Mouse (Mus musculus) R1 (cell line): Measurements from ENCODE around the gene Mgmt.

Experiments used
- DNase-seq: peaks from one replicate; pipeline ENCODE4 v3.0.0-alpha.2; 2018; ENCODE audit warnings: low read depth, low spot score

Gene Mgmt

DNA sequence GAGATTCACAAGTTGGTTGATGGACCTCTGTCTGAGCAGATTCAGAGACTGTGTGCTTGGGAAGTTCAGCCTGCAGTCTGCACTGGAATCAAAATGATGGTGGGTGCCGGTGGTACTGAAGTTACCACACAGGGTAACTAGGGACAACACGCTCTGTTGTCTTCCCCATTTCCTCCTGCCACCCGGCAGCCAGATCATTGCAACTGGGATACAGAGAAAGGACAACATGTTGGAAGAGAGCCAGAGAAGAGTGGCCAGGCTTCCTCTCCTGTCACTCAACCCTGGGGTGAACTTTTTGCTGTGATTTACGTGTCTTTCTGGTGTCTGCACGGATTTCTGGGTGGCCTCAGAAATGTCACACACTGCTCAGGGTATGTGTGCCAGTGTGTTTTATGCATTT is 107.4 kb downstream of the Mgmt start:
- no peak for DNase-seq

DNA sequence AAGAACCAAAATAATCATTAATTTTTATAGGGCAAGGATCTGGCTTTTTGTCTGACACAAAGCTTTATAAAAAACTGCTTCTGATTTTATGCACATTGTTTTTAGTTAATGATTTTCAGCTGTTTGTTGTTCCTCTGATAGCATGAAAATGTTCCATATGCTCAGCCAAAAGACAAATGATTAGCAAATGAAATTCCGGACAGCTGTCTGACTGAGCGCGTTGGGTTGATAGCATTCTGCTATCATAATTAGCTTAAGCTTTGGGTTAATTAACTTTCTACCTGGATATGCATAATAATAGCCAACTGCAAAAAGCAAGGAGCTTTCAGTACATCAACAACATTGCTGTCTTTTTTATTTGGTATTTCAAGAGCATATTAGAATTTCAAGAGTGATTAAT is 108.0 kb downstream of the Mgmt start:
- no peak for DNase-seq

DNA sequence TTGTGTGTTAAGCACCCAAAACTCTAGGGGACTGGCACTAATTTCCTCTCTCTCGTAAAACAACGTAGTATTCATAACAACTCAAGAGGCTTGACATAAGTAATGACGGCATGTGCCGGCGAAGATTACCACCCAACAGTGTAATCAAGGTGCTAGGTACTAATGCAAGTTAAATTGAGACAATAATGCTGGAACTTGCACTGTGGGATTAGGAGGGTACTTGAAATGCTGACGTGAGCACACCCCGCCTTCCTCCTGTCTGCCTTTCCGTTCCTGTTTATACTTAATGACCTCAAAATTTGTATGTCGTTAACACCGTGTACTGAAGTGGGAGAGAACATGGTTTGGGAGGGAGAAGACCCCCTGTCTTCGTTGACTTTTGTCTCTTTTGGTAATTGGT is 110.9 kb downstream of the Mgmt start:
- DNase-seq: no peak

DNA sequence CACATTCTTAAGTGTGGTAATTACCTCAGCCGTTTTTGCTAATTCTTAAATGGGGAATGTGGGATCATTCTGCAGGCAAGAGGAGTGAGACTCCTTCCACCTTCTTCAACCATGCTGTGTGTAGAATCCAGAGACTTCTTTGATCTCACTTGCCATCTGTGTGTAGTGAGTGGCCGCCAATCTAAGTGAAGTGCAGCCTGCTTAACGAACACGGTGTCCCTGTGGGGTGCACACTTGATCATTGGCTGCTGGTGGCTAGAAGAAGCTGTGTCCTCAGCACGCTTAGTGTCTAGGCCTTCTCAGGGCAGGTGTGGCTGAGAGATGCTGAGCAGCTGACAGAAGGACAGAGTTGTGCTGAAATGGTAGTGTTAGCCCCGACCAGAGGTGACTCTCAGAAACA is 113.9 kb downstream of the Mgmt start:
- no peak for DNase-seq

DNA sequence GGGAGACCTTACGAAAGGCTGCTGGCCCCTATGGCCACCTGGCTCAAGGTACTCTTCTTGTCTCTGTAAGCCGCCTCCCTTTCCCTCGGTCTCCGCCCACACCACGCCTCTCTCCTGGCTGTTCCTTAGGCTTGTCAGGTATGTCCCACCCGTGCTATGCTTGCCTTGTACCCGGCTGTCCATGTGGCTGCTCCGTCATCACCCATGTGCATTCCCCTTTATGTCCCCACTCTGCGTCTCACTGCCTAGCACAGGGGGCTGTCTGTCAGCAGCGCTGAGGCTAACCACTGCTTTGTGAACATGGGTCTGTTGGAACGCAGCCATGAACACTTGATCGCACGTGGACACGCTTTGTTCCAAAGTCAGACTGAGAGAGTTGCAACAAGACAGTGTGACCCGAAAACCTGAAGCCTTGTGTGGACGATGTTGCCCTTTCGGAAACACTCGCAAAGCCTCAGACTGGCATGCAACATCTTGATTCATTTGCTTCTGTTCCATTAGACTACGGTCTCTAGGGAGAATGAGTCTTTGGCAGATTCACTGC is 115.4 kb downstream of the Mgmt start:
- DNase-seq: peak; percentile 31

DNA sequence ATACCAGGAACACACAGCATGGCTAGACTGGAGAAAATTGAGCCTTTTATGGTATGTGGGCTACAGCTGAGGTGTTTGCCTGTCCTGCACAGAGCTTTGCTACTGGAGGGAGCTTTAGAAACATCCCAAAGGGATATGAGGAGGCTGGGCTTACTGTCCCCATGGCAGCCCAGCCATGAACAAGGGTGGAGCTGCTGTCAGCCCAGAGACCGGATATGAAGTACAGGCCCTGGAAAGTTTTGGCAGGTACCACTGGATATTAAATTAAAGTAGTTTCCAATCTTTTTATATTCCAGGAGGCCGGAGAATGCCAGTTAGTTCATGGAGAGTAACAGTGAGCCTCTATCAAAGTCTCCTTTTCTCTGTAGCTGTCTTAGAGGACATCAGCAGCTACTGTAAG is 116.0 kb downstream of the Mgmt start:
- DNase-seq: no peak

DNA sequence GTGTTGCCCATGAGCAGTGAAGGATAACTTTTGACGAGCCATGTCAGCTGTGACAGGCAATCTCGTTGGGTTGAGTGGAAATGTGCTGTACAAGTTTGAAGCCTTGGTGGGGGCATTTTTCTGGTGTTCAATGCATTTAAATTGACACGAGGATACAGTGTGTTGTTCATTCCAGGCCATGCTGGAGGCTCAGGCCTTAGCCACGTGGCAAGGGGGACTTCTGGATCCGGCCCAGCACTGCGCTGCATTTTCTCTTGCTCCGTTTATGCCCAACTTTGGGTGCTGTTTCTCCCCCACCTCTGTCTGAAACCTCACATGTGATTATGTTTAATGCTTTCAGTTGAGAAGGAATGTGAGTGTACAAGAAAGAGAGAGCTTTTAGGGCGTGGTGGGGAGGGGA is 118.3 kb downstream of the Mgmt start:
- no peak for DNase-seq

DNA sequence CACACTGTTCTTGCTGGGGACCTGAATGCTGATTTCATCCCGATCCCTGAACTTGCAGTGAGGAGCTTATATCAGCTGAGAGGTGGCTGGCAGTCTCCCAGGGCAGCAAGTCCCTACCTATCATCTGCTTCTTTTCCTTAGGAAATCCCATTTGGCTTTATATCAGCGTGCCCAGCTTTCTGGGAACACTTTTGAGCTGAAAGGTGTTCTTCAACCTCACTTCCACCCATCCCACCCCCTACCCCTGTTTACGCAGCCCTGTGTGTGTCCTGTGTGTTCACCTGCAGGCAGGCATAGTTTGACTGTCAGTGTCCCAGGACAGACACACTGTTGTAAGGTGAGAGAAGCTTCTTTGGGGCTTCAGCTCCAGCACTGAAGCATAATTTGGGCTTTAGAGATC is 119.0 kb downstream of the Mgmt start:
- DNase-seq: no peak

DNA sequence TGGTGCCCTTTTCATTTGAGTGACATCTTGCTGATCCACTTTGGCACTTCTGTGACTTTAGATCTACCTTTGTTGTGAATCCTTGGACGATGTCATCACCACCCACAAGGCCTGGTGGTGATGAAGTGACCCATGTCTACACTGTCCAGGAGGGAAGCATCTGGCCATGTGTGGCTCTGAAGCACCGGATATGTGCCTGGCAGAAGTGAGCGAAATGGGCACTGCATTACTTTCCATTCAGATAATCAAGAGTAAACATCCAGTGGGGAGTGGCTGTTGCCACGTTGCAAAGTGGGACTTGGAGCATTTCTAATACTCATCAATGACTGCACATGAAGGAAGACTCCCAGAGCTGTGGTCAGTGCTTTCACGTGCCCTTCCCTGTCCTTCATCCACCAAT is 124.2 kb downstream of the Mgmt start:
- no peak for DNase-seq

DNA sequence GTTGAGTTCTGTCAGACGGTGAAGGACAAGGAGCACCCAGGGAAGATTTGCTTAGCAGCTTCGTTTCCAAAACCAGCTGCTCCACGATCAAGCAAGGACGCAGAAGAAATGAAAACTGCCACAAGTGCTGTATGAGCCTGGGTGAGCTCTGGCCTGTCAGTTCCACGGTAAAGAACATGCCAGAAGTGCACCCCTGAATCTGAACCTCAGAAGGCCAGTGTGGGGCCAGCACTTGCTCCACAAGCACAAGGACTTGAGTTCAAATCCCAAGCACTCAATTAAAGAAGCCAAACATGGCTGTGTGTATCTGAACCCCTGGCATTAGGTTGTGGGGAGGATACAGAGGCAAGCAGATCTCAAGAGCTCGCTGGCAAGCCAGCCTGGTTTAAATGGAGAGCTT is 125.8 kb downstream of the Mgmt start:
- no peak for DNase-seq

DNA sequence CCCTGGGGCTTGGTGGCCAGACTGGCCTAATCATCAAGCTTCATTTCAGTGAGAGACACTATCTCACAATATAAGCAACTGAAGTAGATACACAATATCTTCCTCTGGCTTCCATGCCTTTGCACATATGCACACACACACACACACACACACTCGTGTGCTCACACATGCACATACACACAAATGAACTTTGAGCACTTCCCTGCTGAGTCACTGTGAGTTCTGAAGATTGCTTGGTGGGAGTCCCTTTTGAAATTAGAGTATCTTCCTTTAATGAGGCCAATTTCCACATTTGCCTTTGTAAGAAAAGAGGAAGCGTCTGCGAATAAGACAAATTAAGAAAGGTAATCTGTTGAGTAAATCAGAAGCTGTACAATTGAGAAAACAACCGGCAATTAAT is 136.4 kb downstream of the Mgmt start:
- DNase-seq: no peak

DNA sequence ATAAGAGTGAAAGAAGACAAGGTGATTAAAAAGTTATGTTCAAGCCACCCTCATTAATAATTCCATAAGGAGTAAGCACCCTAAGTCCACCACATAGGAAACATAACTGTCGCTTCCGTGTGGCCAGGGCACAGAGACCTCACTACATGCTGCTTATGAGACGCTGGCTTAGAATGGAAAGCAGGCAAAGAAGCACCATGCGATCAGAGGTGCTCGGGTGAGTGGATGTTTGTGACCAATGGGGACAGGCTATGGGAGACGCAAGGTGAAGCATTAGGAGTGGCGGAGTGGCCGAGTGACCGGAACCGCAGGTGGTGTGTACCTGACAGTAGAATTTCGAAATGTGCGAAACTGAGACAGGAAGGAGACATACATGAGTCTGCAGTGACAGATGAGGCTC is 138.8 kb downstream of the Mgmt start:
- DNase-seq: no peak

DNA sequence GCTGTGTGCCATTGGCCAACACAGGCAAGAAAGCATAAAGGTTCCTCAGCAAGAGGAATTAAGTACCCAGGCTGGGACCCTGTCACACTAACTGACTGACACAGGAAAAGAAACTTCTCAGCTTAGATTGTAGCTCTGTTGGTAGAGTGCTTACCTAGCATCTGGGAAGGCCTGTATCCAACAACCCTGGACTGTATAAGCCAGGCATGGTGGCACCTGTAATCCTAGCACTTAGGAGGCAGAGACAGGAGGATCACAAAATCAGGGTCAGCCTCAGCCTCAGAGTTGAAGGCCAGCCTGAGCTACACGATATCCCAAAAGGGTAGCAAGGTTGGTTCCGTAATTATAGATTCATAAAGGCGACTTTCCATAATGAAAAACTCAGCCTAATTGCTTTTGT is 140.6 kb downstream of the Mgmt start:
- DNase-seq: no peak

DNA sequence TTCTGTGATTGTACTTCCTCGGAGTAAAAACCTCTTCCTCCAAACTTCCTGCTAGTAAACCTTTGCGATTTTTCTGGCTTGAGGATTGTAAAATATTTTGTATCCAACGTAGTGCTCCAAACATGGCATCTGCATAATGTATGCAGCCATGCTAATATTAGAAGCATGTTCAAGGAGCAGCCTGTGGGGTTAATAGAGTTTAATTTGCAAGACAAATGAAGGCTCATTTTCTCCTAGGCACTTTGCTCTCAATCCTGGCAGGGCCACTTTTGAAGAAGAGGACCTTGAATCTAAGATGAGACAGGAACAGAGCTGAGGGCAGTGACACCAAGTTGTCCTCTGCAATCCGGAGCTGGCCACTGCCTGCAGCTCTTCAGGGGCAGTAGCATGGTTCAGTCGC is 141.5 kb downstream of the Mgmt start:
- DNase-seq: no peak

DNA sequence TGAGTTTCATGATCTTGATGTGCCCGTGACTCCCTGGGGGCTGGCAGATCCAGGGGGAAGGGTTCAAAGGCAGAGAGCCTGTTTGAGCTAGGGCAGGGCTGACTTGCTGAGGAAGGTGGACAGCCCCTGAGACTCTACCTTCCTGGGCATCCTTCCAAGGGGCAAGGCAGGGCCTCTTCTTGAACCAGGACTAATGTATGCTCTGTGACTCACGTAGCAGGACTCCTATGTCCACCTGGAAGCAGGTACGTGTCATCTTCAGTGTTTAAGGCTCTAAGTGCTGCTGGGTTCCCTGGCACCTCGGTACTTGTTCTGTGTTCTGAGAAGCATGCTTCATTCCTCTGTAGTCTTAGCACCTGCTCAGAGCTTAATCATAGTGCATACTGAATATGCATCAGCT is 143.1 kb downstream of the Mgmt start:
- no peak for DNase-seq

DNA sequence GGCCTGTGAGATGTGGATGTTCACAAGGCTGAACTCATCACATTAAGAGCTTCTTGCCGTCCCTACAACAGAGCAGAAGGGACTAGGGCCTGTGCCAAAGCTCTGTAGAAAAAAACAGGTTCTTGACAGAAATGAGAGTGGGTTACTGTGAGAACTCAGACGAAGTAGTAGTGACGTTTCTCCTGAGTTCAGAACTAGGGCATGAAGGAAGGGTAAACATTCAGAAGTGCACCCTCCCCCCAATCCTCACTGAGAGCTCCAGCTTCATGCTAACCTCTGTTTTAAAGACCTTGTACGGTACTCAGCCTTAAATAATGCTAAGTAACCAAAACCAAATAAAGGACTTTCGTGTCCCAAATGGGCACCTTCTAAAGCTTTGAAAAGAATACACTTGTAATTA is 143.5 kb downstream of the Mgmt start:
- DNase-seq: no peak

DNA sequence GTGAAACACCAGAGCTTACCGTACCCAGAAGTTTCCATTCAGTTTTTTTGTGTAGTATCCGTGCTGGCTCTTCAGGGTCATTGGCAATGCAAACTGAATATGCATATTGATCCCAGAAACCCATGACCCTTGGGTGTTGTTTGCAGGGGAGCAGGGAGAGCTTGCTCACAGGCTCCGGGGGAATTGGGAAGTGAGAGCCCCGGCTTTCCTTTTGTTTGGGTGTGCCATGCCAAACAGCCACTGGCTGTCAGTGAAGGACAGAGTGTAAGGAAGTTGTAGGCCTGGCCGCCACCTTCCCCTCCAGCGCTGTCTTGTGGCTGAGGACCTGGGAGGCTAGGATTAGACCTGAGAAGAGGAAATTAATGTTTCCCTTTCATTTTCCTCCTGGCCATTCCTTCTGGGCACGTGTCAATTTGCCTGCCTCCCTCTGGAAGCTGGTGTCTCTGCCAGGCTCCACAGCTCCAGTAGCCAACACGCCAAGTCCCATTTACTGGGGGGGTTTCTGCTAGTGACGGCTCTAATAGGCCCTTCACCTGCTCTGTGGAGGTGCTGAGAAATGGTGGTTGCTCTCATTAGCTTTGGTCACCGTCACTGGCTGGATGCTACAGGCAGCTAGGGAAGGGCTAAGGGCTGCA is 144.0 kb downstream of the Mgmt start:
- no peak for DNase-seq

DNA sequence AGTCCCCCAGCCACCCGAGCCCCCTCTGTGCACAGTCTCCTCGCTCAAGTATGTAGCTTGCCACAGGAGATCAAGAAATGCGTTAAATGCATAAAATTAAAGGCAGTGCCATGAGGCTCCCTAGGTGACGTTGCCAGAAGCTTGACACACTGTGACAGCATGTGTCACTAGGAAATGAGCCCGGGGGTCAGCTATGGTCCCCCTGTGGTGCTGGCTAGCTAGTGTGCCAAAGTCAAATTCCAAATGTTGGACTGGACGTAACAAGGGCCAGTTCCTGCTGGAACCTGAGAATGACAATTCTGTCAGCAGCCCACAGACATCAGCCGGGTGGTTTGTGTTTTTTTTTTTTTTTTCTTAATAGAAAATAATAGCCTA is 144.5 kb downstream of the Mgmt start:
- DNase-seq: no peak

DNA sequence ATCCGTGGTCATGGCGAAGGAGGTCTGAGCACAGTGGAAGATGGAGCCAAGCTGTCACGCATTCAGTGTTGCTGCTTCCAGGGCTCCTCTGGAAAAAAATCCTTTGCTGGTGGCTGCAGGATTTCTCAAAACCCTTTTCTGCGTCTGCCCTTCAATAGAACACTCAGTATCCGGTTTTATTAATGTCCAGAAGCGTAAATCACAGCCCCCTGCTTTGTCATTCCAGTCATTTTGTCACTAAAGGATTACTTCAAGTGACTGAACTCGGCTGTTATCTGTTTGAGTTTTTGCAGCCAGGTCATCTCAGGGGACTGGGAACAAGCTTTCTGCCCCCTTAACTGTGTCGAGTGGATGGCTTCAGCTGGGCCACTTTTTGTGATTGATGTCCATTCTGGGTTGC is 146.2 kb downstream of the Mgmt start:
- DNase-seq: no peak

DNA sequence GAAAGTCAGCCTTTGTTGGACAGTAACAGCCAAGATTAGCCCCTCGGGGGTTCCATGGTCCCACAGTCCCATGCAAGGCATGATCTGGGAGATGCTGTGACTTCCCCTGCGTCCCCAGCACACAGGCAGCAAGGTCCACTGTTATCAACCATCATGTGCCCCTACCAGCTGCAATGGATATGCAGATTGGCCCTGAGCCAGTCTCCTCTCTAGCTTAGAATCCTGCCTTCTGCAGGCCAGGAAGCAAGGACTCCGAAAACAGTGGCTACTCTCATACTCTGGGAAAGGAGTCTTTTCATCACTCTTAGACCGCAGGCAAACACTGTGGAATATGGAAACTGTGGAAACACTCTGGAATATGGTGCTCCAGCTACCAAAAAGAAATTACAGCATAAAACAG is 152.5 kb downstream of the Mgmt start:
- DNase-seq: no peak

DNA sequence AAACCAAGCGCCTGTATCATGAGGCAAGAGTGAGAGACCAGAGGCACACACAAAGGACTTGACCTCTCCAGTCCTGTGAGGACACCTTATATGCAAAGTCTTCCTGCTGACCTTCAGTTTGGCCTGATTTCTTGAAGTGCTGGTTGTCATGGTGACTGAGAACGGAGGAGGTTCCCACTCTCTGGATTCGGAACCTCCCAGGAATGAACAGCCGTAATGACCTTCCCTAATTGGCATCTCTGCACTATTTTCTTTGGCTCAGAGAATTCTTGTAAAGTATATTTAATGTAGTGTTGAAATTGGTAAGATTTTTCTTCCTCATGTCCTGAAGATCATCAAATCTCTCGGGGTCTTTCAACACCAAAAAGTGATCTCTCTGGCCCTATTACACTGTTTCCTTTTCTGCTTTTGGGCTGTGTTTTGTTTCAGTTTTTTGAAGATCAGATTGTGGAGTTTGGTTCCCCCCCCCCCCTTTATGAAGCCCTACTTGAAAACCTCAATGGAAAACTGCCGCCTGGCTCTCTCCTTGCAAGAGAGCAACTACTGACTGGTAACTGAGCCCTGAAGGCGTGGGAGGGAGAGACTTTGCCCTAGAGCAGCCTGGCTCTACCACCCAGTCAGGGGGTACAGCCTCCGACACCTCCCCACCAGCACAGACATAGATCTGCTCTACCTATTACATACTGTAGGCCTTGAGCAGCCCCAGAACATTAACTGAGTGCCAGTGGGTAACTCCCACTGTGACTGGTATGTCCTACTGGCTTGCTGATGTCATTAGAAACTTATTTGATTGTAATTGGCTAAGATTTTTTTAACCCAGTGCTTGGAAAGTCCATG is 153.9 kb downstream of the Mgmt start:
- DNase-seq: peak; percentile 54

DNA sequence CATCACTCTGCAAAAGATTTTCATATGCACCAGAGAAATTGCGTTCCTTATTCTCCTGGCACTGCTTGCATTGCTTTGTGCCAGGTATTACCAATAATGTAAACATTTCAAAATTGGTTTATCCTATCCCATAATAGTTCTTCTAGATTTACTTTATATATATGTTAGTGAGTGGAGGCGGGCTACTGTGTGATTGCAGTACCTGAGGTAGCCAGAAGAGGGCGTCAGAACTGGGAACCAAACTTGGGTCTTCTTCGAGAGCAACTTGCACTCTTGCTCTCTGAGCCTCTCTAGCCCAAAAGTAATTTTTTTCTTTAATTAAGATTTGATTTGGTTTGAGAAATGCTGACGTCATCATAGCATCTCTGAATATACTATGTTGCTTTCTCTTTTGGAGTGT is 159.9 kb downstream of the Mgmt start:
- DNase-seq: peak; percentile 35

DNA sequence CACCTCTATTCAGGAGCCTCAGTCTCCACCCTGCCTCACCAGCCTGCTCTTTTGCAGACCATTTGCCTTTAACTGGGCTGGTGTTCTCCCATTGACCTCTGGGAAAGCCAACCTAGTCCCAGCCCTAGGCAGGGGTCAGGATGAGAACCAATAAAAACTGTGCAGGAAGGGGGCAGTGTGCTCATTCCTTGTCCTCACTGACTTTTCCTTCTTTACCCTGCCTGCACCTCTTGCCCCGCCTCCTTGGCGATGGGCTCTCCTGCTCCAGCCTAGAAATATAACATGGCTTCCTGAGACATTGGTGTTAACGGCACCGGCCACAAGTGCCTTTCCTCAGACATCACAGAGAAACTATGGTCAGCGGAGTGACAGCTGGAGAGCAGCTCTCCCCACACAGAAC is 161.7 kb downstream of the Mgmt start:
- peak; percentile 59 for DNase-seq
